Mouse (Mus musculus): ENCODE measurements around the gene Fsip1. TPM values are rescaled to one million over a fixed set of nuclear protein-coding genes. Genes with fewer than 3 reads are reported as not detected.

Fsip1 gene
- total and polyA plus RNA-seq, 2 experiments from 2014 or later, result 1.2 to 6.1 TPM

GRCm38 (mm10) chr2:118137776-118138175, 119.0 kb downstream of the Fsip1 start:
- ATAC-seq (ENCODE audit: low FRiP score) (no peak), DNase-seq (ENCODE audit: low spot score) (no peak)
- no peak overlapping the region for H3K9ac ChIP-seq (replicated peaks; ENCODE audit: low read length, poor library complexity, severe bottlenecking)
- H3K27ac ChIP-seq (ENCODE audit: low read depth, low read length), result no peak overlapping the region
- H3K4me3 ChIP-seq (ENCODE audit: low read depth, low read length), result no peak overlapping the region
- WGBS, result 92% methylated on average over 2 of the region's 2 CpGs
- no peak overlapping the region for H3K4me2 ChIP-seq (ENCODE audit: low read depth, low read length, poor library complexity, severe bottlenecking)
- TF ChIP-seq CTCF (IDR thresholded peaks at IDR 0.05), result no peak
- H3K36me3 ChIP-seq (ENCODE audit: insufficient read depth, low read length), result no peaks in the 10 kb centered on the region
- H3K9me3 ChIP-seq (ENCODE audit: low read length), result no peaks in the 10 kb centered on the region
- H3K27me3 ChIP-seq (ENCODE audit: insufficient read depth, low read length), result no peaks in the 10 kb centered on the region
- H3K4me1 ChIP-seq (ENCODE audit: insufficient read depth, low read length), result no peaks in the 10 kb centered on the region

GRCm38 (mm10) chr2:118137071-118137470, 119.7 kb downstream of the Fsip1 start:
- Histone ChIP-seq H3K4me2 (ENCODE audit: low read depth, low read length, poor library complexity, severe bottlenecking) (no peak overlapping the region), H3K9me3 (ENCODE audit: low read length) (no peaks in the 10 kb centered on the region), H3K4me1 (ENCODE audit: insufficient read depth, low read length) (no peaks in the 10 kb centered on the region), H3K27ac (ENCODE audit: low read depth, low read length) (no peak overlapping the region), H3K9ac (replicated peaks; ENCODE audit: low read length, poor library complexity, severe bottlenecking) (no peak overlapping the region), H3K27me3 (ENCODE audit: insufficient read depth, low read length) (no peaks in the 10 kb centered on the region), H3K36me3 (ENCODE audit: insufficient read depth, low read length) (no peaks in the 10 kb centered on the region), H3K4me3 (ENCODE audit: low read depth, low read length) (no peak overlapping the region)
- no peak for TF ChIP-seq CTCF (IDR thresholded peaks at IDR 0.05)
- ATAC-seq (ENCODE audit: low FRiP score) (no peak), DNase-seq (ENCODE audit: low spot score) (no peak)
- WGBS, result 89% methylated on average over 9 of the region's 9 CpGs

- Histone ChIP-seq H3K9me3 (ENCODE audit: low read length) (no peaks in the 10 kb centered on the region), H3K4me1 (ENCODE audit: insufficient read depth, low read length) (no peaks in the 10 kb centered on the region), H3K9ac (replicated peaks; ENCODE audit: low read length, poor library complexity, severe bottlenecking) (no peak overlapping the region), H3K4me2 (ENCODE audit: low read depth, low read length, poor library complexity, severe bottlenecking) (no peak overlapping the region), H3K27ac (ENCODE audit: low read depth, low read length) (no peak overlapping the region), H3K27me3 (ENCODE audit: insufficient read depth, low read length) (no peaks in the 10 kb centered on the region), H3K4me3 (ENCODE audit: low read depth, low read length) (no peak overlapping the region), H3K36me3 (ENCODE audit: insufficient read depth, low read length) (no peaks in the 10 kb centered on the region)
- no peak for TF ChIP-seq CTCF (IDR thresholded peaks at IDR 0.05)
- ATAC-seq (ENCODE audit: low FRiP score) (no peak), DNase-seq (ENCODE audit: low spot score) (no peak)
- WGBS, result 78% methylated on average over 3 of the region's 3 CpGs
Measured at GRCm38 (mm10) chr2:118128313-118128712, 128.5 kb downstream of the Fsip1 start.

- H3K27ac ChIP-seq (ENCODE audit: low read depth, low read length), result no peak overlapping the region
- no peak for DNase-seq (ENCODE audit: low spot score)
- no peaks in the 10 kb centered on the region for H3K27me3 ChIP-seq (ENCODE audit: insufficient read depth, low read length)
- ATAC-seq (ENCODE audit: low FRiP score), result no peak
- H3K4me2 ChIP-seq (ENCODE audit: low read depth, low read length, poor library complexity, severe bottlenecking), result no peak overlapping the region
- no peak for TF ChIP-seq CTCF (IDR thresholded peaks at IDR 0.05)
- no peaks in the 10 kb centered on the region for H3K4me1 ChIP-seq (ENCODE audit: insufficient read depth, low read length)
- no peak overlapping the region for H3K4me3 ChIP-seq (ENCODE audit: low read depth, low read length)
- no peak overlapping the region for H3K9ac ChIP-seq (replicated peaks; ENCODE audit: low read length, poor library complexity, severe bottlenecking)
- H3K36me3 ChIP-seq (ENCODE audit: insufficient read depth, low read length), result no peaks in the 10 kb centered on the region
- 86% methylated on average over 5 of the region's 5 CpGs for WGBS
- no peaks in the 10 kb centered on the region for H3K9me3 ChIP-seq (ENCODE audit: low read length)
Measured at GRCm38 (mm10) chr2:118127516-118128288, 129.1 kb downstream of the Fsip1 start.

GRCm38 (mm10) chr2:118125943-118126470, 130.8 kb downstream of the Fsip1 start:
- Histone ChIP-seq H3K4me2 (ENCODE audit: low read depth, low read length, poor library complexity, severe bottlenecking) (no peak overlapping the region), H3K36me3 (ENCODE audit: insufficient read depth, low read length) (no peaks in the 10 kb centered on the region), H3K4me1 (ENCODE audit: insufficient read depth, low read length) (no peaks in the 10 kb centered on the region), H3K27ac (ENCODE audit: low read depth, low read length) (no peak overlapping the region), H3K9ac (replicated peaks; ENCODE audit: low read length, poor library complexity, severe bottlenecking) (no peak overlapping the region), H3K27me3 (ENCODE audit: insufficient read depth, low read length) (no peaks in the 10 kb centered on the region), H3K9me3 (ENCODE audit: low read length) (no peaks in the 10 kb centered on the region), H3K4me3 (ENCODE audit: low read depth, low read length) (no peak overlapping the region)
- 61% methylated on average over 7 of the region's 7 CpGs for WGBS
- no peak for TF ChIP-seq CTCF (IDR thresholded peaks at IDR 0.05)
- no peak for DNase-seq (ENCODE audit: low spot score)
- ATAC-seq (ENCODE audit: low FRiP score), result no peak

GRCm38 (mm10) chr2:118125211-118125939, 131.4 kb downstream of the Fsip1 start:
- Histone ChIP-seq H3K4me1 (ENCODE audit: insufficient read depth, low read length) (no peaks in the 10 kb centered on the region), H3K27me3 (ENCODE audit: insufficient read depth, low read length) (no peaks in the 10 kb centered on the region), H3K27ac (ENCODE audit: low read depth, low read length) (no peak overlapping the region), H3K9me3 (ENCODE audit: low read length) (no peaks in the 10 kb centered on the region), H3K4me2 (ENCODE audit: low read depth, low read length, poor library complexity, severe bottlenecking) (no peak overlapping the region), H3K4me3 (ENCODE audit: low read depth, low read length) (no peak overlapping the region), H3K36me3 (ENCODE audit: insufficient read depth, low read length) (no peaks in the 10 kb centered on the region), H3K9ac (replicated peaks; ENCODE audit: low read length, poor library complexity, severe bottlenecking) (no peak overlapping the region)
- DNase-seq (ENCODE audit: low spot score), result no peak
- WGBS, result 70% methylated on average over 11 of the region's 11 CpGs
- no peak for TF ChIP-seq CTCF (IDR thresholded peaks at IDR 0.05)
- ATAC-seq (ENCODE audit: low FRiP score), result no peak
